Mouse (Mus musculus): Measurements from ENCODE around the gene Rhebl1.

GRCm38 (mm10) chr15:98831684-98832035 is 62.7 kb downstream of the Rhebl1 start:
- TF ChIP-seq GATA1 (IDR thresholded peaks at IDR 0.05; ENCODE audit: low read length) (no peak), TAL1 (IDR thresholded peaks at IDR 0.05; ENCODE audit: low read length) (no peak)
